Mouse (Mus musculus) heart, postnatal 0 days (tissue): Measurements from ENCODE around the gene Uspl1.

ENCODE experiments used
- CTCF ChIP-seq: IDR thresholded peaks from 2 replicates; pipeline ENCODE4 v1.5.1; 2016; ENCODE audit warnings: antibody characterized with exemption, control low read depth, low read depth
- EP300 ChIP-seq: IDR thresholded peaks from 2 replicates; pipeline ENCODE4 v1.6.1; 2016; ENCODE audit warnings: antibody characterized with exemption, low read depth

- no peak for TF ChIP-seq EP300
- no peak for TF ChIP-seq CTCF
Measured at GRCm38 (mm10) chr5:149259093-149259492, 74.9 kb downstream of the Uspl1 start.
